Mouse (Mus musculus) midbrain, embryonic 12.5 days (tissue): ENCODE results near the gene Clec3b. TPM values are rescaled to one million over a fixed set of nuclear protein-coding genes. Genes with fewer than 3 reads are reported as not detected.
A peak's percentile ranks its signal among the peaks of the same experiment; 100 is the strongest.

Experiments
- ATAC-seq: fragments of 200-750 bp; cut with Nextera tagmentation; 2 replicates; pipeline ENCODE4 v1.8.0; 2017; ENCODE audit warnings: low read depth, moderate TSS enrichment, moderate library complexity; ENCODE audit not compliant: low FRiP score
- H3K27ac ChIP-seq: fragments of 300-500 bp; sonication (generic); replicated peaks from 2 replicates; pipeline ENCODE4 v1.5.1; 2016; ENCODE audit warnings: mild to moderate bottlenecking
- H3K27me3 ChIP-seq: fragments of 300-500 bp; sonication (generic); 2 replicates; pipeline ENCODE4 v1.6.1; 2016; ENCODE audit warnings: mild to moderate bottlenecking
- H3K36me3 ChIP-seq: fragments of 300-500 bp; sonication (generic); 2 replicates; pipeline ENCODE4 v1.6.1; 2016
- H3K4me1 ChIP-seq: fragments of 300-500 bp; sonication (generic); 2 replicates; pipeline ENCODE4 v1.6.1; 2016
- H3K4me2 ChIP-seq: fragments of 300-500 bp; sonication (generic); replicated peaks from 2 replicates; pipeline ENCODE4 v1.6.1; 2016; ENCODE audit warnings: mild to moderate bottlenecking, moderate library complexity
- H3K4me3 ChIP-seq: fragments of 300-500 bp; sonication (generic); 2 replicates; pipeline ENCODE4 v1.5.1; 2016; ENCODE audit warnings: mild to moderate bottlenecking
- H3K9ac ChIP-seq: fragments of 300-500 bp; sonication (generic); replicated peaks from 2 replicates; pipeline ENCODE4 v1.6.1; 2016; ENCODE audit warnings: mild to moderate bottlenecking, moderate library complexity
- H3K9me3 ChIP-seq: fragments of 300-500 bp; sonication (generic); 2 replicates; pipeline ENCODE4 v1.6.1; 2016; ENCODE audit warnings: mild to moderate bottlenecking
- WGBS: fragments of 180-500 bp; shearing (Covaris S2); methylation state at CpG from one replicate; pipeline ENCODE4 v1.1.7; 2016; 5-methylcytosine and 5-hydroxymethylcytosine counted together
- polyA plus RNA-seq: library from polyadenylated mRNA; unstranded; fragments of >200 nt; fragmentation: Nextera tagmentation; extraction: Ambion mirVana; gene quantifications from 2 replicates; pipeline ENCODE4 v1.2.1, GENCODE M21; 2016

The Clec3b gene
- polyA plus RNA-seq: 0.31 TPM in 1 of 2 replicates, not detected in the other

GRCm38 (mm10) chr9:123150241-123151020 lies at the start of gene Clec3b:
Gene Clec3b, plus strand, starts transcription at chr9:123150946.
- no peak within 1 kb of the TSS for H3K9ac ChIP-seq
- no peak within 1 kb of the TSS for H3K27ac ChIP-seq
- H3K4me3 ChIP-seq: no peak within 1 kb of the TSS
- no peaks in the 10 kb centered on the region for H3K4me1 ChIP-seq
- ATAC-seq: no peak
- H3K36me3 ChIP-seq: no peaks in the 10 kb centered on the region
- no peaks in the 10 kb centered on the region for H3K9me3 ChIP-seq
- 86% methylated on average over 5 of the region's 5 CpGs for WGBS
- H3K4me2 ChIP-seq: no peak within 1 kb of the TSS
- H3K27me3 ChIP-seq: no peaks in the 10 kb centered on the region

DNA sequence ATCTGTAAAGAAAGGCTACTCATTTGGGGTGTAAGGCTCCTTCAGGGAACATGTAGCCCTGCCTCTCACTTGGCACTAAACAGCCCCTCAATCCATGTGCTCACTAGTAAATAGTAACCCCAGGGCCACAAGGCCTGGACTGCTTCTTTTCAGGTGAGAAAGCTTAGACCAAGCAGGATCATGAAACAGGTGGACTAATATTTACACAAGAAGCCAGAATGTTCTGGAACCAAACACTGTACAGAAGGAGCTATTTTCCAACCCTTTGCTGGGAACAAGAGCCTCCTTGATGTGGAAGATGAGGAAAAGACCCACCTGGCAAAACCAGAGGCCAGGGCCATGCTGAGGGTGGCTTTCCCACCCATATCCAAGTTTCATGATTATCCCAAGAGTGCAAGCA lies 47.3 kb upstream of the Clec3b start:
- no peak overlapping the region for H3K27ac ChIP-seq
- H3K36me3 ChIP-seq: peaks cover 40% of the 10 kb centered on the region
- no peak overlapping the region for H3K4me2 ChIP-seq

GRCm38 (mm10) chr9:123104362-123104761 lies 46.4 kb upstream of the Clec3b start:
- no peak overlapping the region for H3K4me3 ChIP-seq
- H3K36me3 ChIP-seq: peaks cover 35% of the 10 kb centered on the region
- H3K9me3 ChIP-seq: no peaks in the 10 kb centered on the region
- H3K27me3 ChIP-seq: no peaks in the 10 kb centered on the region
- no peak overlapping the region for H3K9ac ChIP-seq
- H3K27ac ChIP-seq: no peak overlapping the region
- H3K4me1 ChIP-seq: no peaks in the 10 kb centered on the region
- no peak overlapping the region for H3K4me2 ChIP-seq
- ATAC-seq: no peak

More for the DNA sequence above, 47.3 kb upstream of the Clec3b start:
- ATAC-seq: no peak
- Histone ChIP-seq H3K27me3 (no peaks in the 10 kb centered on the region), H3K4me1 (no peaks in the 10 kb centered on the region), H3K4me3 (no peak overlapping the region), H3K9ac (no peak overlapping the region), H3K9me3 (no peaks in the 10 kb centered on the region)

GRCm38 (mm10) chr9:123107186-123107585 lies 43.6 kb upstream of the Clec3b start:
- no peaks in the 10 kb centered on the region for H3K27me3 ChIP-seq
- H3K4me2 ChIP-seq: no peak overlapping the region
- H3K27ac ChIP-seq: no peak overlapping the region
- H3K9me3 ChIP-seq: no peaks in the 10 kb centered on the region
- peaks cover 18% of the 10 kb centered on the region for H3K36me3 ChIP-seq
- ATAC-seq: no peak
- H3K4me3 ChIP-seq: no peak overlapping the region
- WGBS: 87% methylated on average over 4 of the region's 4 CpGs
- peaks cover 9% of the 10 kb centered on the region for H3K4me1 ChIP-seq
- no peak overlapping the region for H3K9ac ChIP-seq

GRCm38 (mm10) chr9:123109188-123109587 lies 41.6 kb upstream of the Clec3b start:
- ATAC-seq: no peak
- Histone ChIP-seq H3K9me3 (no peaks in the 10 kb centered on the region), H3K36me3 (peaks cover 18% of the 10 kb centered on the region), H3K9ac (no peak overlapping the region), H3K4me3 (no peak overlapping the region), H3K4me1 (peaks cover 18% of the 10 kb centered on the region), H3K27ac (no peak overlapping the region), H3K4me2 (no peak overlapping the region), H3K27me3 (no peaks in the 10 kb centered on the region)
- WGBS: 95% methylated on average over 7 of the region's 7 CpGs

DNA sequence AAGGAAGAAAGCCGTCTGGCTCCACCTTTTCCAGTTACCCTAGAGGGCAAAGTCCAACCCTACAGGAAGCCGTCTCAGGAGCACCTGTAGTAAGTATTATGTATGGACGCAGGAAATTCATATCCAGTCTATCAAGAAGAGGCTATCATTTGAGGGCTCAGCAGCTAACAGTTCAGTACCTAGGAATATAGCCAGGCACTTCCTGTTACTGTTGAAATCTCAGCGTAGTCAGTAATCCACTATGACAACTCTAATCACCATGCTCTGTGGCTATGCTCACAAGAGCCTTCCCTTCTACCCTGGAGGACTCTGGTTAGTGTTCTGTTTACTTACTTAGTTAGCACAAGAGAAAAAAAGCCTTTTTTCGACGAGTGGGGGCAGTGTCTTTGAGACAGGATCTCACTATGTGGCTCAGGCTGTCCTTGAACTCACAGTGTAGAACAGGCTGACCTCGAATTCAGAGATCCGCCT lies 39.0 kb upstream of the Clec3b start:
- no peak for ATAC-seq
- Histone ChIP-seq H3K9ac (0 out of 2 replicates have a peak overlapping the region, but pooled peaks have one; percentile 93), H3K4me3 (peak overlapping the region; percentile 95), H3K36me3 (peaks cover 9% of the 10 kb centered on the region), H3K27ac (no peak overlapping the region), H3K9me3 (no peaks in the 10 kb centered on the region), H3K27me3 (no peaks in the 10 kb centered on the region), H3K4me1 (peaks cover 18% of the 10 kb centered on the region), H3K4me2 (peak overlapping the region; percentile 81)
- WGBS: 71% methylated on average over 8 of the region's 8 CpGs

DNA sequence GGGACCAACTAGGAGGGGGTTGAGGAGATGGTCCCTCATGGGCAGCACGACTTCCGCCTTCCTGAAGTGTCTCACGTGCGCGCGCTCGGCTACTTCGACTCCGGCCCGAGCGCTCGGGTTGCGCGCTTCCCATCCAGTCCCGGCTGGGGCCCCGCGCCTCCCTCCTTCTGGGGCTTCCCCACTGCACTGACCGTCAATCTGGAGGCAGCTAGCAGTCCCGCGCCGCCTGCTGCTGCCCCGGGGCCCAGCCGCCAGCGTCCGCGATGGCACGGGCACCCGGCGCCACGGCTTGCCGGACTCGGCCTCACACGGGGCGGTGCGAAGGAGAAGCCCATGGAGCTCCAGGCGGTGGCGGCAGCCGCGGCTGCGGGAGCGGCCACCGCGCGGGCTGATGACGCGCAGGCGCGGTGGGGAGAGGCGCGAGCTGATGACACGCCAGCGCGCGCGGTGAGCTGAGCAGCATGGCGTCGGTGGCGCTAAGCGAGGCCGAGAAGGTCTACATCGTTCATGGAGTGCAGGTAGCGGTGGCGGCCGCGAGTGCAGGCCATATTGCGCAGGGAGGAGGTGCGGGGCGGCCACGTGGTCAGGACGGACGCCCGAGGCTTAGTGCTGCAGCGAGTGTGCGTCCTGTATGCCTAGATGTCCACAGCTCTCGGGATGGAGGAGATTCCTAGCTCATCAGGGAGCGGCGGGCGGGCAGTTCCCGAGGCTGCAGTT lies 37.8 kb upstream of the Clec3b start, which contains the start of the genes Zdhhc3 and Exosc7:
Gene Zdhhc3, minus strand, starts transcription at position 401 of the 717 bp plus-strand sequence.
Gene Exosc7, plus strand, starts transcription at position 411 of the 717 bp plus-strand sequence.
- ATAC-seq: peak; percentile 96
- Histone ChIP-seq H3K27me3 (no peaks in the 10 kb centered on the region), H3K9ac (peak within 1 kb of the TSS; percentile 93), H3K4me3 (peak within 1 kb of the TSS; percentile 95), H3K27ac (peak within 1 kb of the TSS; percentile 94), H3K4me2 (peak within 1 kb of the TSS; percentile 81), H3K4me1 (peaks cover 18% of the 10 kb centered on the region), H3K9me3 (no peaks in the 10 kb centered on the region), H3K36me3 (peaks cover 12% of the 10 kb centered on the region)
- WGBS: under 1% methylated on average over 78 of the region's 79 CpGs

DNA sequence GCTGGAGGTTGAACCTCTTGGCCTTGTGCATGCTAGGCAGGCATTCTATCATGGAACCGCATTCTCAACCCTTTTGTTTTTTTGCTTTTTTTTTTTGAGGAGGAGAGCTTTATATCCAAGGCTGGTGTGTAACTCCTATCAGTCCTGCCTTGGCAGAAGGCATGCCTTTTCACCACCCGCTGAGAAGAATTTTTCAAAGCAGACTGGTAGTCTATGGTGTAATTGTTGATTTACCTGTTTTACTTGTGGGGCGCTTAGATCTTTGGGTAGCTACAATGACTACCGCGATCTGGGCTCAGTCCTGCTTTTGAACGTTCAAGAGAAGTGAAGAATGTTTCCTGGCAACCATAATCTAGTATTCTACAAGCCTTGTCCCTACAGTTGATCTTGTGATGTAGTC lies 36.8 kb upstream of the Clec3b start:
- no peaks in the 10 kb centered on the region for H3K9me3 ChIP-seq
- no peak overlapping the region for H3K27ac ChIP-seq
- H3K4me3 ChIP-seq: peak overlapping the region; percentile 95
- peak overlapping the region; percentile 81 for H3K4me2 ChIP-seq
- peaks cover 18% of the 10 kb centered on the region for H3K4me1 ChIP-seq
- H3K36me3 ChIP-seq: peaks cover 17% of the 10 kb centered on the region
- no peak for ATAC-seq
- H3K9ac ChIP-seq: peak overlapping the region; percentile 93
- WGBS: 70% methylated on average over 6 of the region's 6 CpGs
- no peaks in the 10 kb centered on the region for H3K27me3 ChIP-seq

DNA sequence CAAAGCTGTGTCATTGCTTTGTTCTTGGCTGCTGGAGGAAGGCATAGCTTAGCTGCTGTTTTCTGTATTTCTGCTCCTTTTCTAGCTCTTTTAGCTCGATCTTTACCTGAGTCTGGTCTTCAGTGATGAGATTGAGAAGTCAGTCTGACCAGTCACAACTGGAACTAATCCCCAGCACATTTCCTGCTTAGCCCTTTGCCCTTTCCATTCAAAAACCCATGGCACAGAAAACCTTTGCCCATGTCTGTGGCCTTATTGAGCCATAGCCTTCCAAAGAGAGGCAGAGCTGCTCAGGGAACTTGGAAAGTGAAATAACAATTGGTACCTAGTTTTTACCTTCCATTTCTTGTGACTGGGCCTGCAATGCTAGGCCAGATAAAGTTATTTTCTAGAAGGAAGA lies 35.2 kb upstream of the Clec3b start:
- H3K27ac ChIP-seq: no peak overlapping the region
- no peak overlapping the region for H3K4me3 ChIP-seq
- no peak overlapping the region for H3K9ac ChIP-seq
- H3K36me3 ChIP-seq: peaks cover 33% of the 10 kb centered on the region
- no peaks in the 10 kb centered on the region for H3K9me3 ChIP-seq
- H3K4me1 ChIP-seq: peaks cover 18% of the 10 kb centered on the region
- ATAC-seq: no peak
- no peaks in the 10 kb centered on the region for H3K27me3 ChIP-seq
- no peak overlapping the region for H3K4me2 ChIP-seq
- WGBS: 91% methylated on average over 1 of the region's 1 CpGs

DNA sequence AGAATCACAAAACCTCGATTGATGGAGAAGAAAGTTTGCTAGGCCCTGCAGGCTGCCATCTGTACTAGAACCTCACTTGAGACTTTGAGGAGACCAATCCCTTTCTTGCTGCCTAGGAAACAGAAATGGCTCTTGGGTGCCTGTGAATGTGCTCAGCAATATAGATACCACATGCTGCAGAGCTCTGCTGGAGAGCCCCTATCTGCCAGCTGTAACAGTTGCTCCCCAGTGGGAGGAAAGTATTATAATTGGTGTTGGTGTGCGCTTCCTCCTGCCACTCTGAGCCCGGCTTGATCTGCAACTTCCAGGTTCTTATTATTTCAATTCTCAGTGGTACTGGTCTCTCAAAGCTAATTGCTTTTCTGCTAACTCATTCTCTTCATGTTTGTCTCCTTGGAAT lies 27.7 kb upstream of the Clec3b start:
- H3K27ac ChIP-seq: no peak overlapping the region
- no peaks in the 10 kb centered on the region for H3K4me1 ChIP-seq
- 90% methylated on average over 3 of the region's 3 CpGs for WGBS
- H3K4me3 ChIP-seq: no peak overlapping the region
- H3K9ac ChIP-seq: no peak overlapping the region
- H3K27me3 ChIP-seq: no peaks in the 10 kb centered on the region
- H3K4me2 ChIP-seq: no peak overlapping the region
- no peaks in the 10 kb centered on the region for H3K9me3 ChIP-seq
- no peak for ATAC-seq
- peaks cover 61% of the 10 kb centered on the region for H3K36me3 ChIP-seq

GRCm38 (mm10) chr9:123123571-123124412 lies 27.0 kb upstream of the Clec3b start:
- Histone ChIP-seq H3K4me1 (no peaks in the 10 kb centered on the region), H3K36me3 (peaks cover 63% of the 10 kb centered on the region), H3K27ac (no peak overlapping the region), H3K9ac (no peak overlapping the region), H3K27me3 (no peaks in the 10 kb centered on the region), H3K4me2 (no peak overlapping the region), H3K4me3 (no peak overlapping the region), H3K9me3 (no peaks in the 10 kb centered on the region)
- ATAC-seq: no peak
- 92% methylated on average over 6 of the region's 6 CpGs for WGBS
